Mouse (Mus musculus) regulatory T cell (primary cell): ENCODE measurements around the gene Ndst4.

Source experiments
- in situ Hi-C: fragments of 300-600 bp; cut with MboI, MseI; formaldehyde crosslinking; loops from one replicate; pipeline ENCODE4 v1.15.1; 2025; ENCODE audit warnings: high pct_unique_total_duplicates

The Ndst4 gene

DNA sequence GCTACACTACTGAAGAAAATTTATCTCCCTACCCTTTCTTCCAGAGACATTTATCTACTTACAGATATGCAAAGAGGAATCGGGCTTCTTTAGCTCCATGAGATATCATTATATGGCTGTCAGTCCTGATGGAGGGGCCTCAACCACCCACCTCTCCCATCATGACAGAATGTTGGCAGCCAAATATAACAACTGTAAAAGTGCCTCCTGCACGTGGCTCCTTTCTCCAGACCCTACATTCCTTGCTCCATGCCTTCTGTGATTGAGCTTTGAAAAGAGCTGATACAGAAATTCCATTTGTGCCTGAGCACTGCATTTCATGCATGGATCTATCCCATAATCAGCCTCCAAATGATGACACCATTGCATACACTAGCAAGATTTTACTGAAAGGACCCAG is 331.1 kb downstream of the Ndst4 start:
- in situ Hi-C loops, result no loop called here

DNA sequence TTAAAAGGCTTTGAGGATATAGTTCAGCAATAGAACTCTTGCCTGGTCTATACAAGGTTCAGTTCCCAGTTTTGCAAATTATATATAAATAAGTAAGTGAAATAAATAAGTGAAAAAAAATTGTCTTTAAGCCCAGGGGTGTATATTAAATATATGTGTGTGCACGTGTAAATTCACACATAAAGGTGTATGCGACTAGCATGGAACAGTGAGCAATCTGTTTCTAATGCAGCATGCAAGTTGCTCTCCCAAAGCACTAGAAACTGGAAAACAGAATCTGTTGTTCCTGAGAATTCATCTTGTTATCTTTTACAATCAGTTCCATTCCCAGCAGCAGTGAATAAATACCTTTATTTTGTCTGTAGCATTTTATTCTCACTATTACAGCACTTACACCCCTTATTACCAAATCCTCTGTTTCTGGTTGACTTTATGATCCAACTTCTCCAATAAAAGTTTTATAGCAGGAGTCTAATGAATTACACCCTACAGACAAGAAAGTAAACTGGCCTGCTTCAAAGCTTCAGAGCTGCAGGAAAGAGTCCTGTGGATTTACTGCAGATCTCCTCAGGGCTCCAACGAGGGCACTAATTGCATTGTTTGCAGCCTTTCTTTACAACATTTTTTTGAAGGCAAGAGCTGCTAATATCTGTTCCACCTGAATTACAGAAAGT is 340.7 kb downstream of the Ndst4 start:
- in situ Hi-C loops, result no loop called here

DNA sequence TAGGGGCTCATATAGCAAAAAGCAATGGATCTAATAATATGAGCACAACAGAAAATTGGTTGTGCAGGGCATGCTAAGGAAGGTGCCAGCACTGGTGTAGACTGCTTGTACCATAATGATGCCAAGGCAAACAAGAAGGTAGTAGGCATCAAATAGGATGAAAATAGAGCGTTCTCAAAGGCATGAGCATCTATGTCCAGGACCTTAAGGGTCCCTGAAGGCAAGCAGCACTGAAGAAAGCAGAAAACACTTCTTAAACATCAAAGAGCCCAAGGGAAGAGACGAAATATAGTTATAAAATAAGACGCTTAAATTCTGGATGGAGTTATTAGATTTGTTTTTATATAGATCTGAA is 341.2 kb downstream of the Ndst4 start:
- in situ Hi-C loops, result no loop called here

DNA sequence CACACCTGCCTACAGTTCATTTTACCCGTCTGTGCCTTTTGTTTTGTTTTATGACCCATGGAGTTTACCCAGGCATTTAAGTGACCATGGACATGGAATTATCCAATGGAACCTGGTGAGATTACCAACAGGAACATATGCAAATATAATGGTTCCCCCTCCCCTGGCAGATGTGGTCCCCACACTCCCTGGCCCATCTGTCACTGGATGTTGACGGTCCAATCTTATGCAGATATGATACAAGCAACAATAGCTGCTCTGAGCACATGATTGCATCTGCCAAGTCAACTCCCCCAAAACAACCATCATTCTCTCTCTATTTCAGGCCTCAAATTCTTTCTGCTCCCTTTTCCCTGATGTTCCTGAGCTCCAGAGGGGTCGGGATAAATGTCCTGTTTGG is 342.5 kb downstream of the Ndst4 start:
- in situ Hi-C loops, result no loop called here

DNA sequence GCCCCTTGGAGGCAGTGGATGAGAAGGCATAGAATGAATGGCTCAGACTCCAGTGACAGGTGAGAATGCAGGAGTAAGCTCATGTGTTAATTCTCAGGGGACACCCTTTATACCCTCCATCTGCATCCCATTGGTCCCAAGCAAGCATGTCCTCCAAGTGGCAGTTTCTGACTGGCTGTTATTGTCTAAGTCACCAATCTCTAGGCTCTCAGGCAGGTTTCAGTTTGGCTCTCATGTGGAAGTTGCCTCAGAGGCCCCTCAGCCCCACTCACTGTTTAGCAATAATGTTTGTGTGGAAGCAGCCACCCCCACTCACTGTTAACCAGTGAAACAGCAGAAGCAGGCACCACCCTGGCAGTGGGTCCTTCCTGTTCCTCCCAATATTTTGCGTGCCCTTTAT is 353.0 kb downstream of the Ndst4 start:
- in situ Hi-C loops, result no loop called here

DNA sequence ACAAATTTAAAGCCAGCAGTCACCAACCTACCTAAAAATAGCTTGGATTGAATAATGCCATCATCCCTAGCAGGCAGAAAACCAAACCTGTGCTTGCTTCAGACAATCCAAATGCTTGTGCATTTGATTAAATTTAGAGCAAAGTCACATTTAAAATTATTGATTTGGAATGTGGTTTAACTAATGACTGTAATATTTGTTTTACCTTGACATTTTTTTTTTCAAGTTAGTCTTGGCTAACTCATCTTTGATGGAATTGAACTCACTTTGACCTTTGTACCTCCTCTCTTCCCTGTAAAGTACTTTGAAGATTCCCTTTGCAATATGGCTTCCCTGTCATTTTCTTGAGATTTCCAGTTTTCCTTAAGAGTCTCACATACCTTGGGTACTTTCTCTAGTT is 356.8 kb downstream of the Ndst4 start:
- in situ Hi-C loops, result no loop called here
